Mouse (Mus musculus): Measurements from ENCODE around the gene Slc1a4.

GRCm38 (mm10) chr11:20313576-20313975 is 18.9 kb downstream of the Slc1a4 start:
- TF ChIP-seq POLR2A (IDR thresholded peaks at IDR 0.05; ENCODE audit: borderline replicate concordance, extremely low read depth, insufficient read depth, insufficient read length, poor library complexity, severe bottlenecking): no peak
- TF ChIP-seq CTCF (IDR thresholded peaks at IDR 0.05; ENCODE audit: borderline replicate concordance, extremely low read depth, insufficient read depth, insufficient read length): no peak

All from brain, embryonic 14.5 days (tissue).